Mouse (Mus musculus) MEL (cell line): ENCODE measurements around the gene Utrn. TPM values are rescaled to one million over a fixed set of nuclear protein-coding genes. Genes with fewer than 3 reads are reported as not detected.

Experiments used
- DNase-seq: peaks from one replicate; pipeline ENCODE4 v3.0.0; 2011; ENCODE audit warnings: low read depth, low spot score
- H3K27ac ChIP-seq: 2 replicates; pipeline ENCODE4 v1.5.1; 2012; ENCODE audit warnings: low read depth, mild to moderate bottlenecking, control low read depth, low read length, moderate library complexity; ENCODE audit not compliant: control insufficient read depth
- H3K27me3 ChIP-seq, 2 experiments: fragments of 150-350 bp in 1 of 2; sonication (generic) in 1 of 2; 2 replicates each; pipeline ENCODE4 v1.6.1; 2012; ENCODE audit warnings: low read length in 2 of 2, mild to moderate bottlenecking in 2 of 2, improper control_type of control experiment in 1 of 2, moderate library complexity in 1 of 2; ENCODE audit not compliant: insufficient read depth in 2 of 2, control insufficient read depth in 1 of 2
- H3K36me3 ChIP-seq, 2 experiments: 2 replicates each; pipeline ENCODE4 v1.6.1; 2012 to 2014; ENCODE audit warnings: low read length in 2 of 2, improper control_type of control experiment in 1 of 2, inconsistent platforms in 1 of 2, mild to moderate bottlenecking in 1 of 2; ENCODE audit not compliant: insufficient read depth in 2 of 2, control insufficient read depth in 1 of 2
- H3K4me1 ChIP-seq, 2 experiments: fragments of 150-350 bp in 1 of 2; sonication (generic) in 1 of 2; 2 replicates each; pipeline ENCODE4 v1.6.1; 2012; ENCODE audit warnings: low read length in 2 of 2, improper control_type of control experiment in 1 of 2, mild to moderate bottlenecking in 1 of 2; ENCODE audit not compliant: insufficient read depth in 2 of 2, control insufficient read depth in 1 of 2
- H3K4me3 ChIP-seq, 2 experiments: fragments of 150-350 bp in 1 of 2; sonication (generic) in 1 of 2; 2 replicates each; pipeline ENCODE4 v1.5.1; 2012; ENCODE audit warnings: low read depth in 2 of 2, low read length in 2 of 2, mild to moderate bottlenecking in 2 of 2, moderate library complexity in 2 of 2, control low read depth in 1 of 2, improper control_type of control experiment in 1 of 2; ENCODE audit not compliant: control insufficient read depth in 1 of 2, insufficient read depth in 1 of 2
- H3K79me2 ChIP-seq: 2 replicates; pipeline ENCODE4 v1.6.1; 2012; ENCODE audit warnings: mild to moderate bottlenecking, low read length, moderate library complexity; ENCODE audit not compliant: control insufficient read depth, poor library complexity, insufficient read depth
- H3K9ac ChIP-seq: 2 replicates; pipeline ENCODE4 v1.6.1; 2012; ENCODE audit warnings: low read depth, mild to moderate bottlenecking, control low read depth, low read length, moderate library complexity; ENCODE audit not compliant: control insufficient read depth, poor library complexity, severe bottlenecking
- H3K9me3 ChIP-seq: fragments of 150-350 bp; sonication (generic); replicated peaks from 2 replicates; pipeline ENCODE4 v1.6.1; 2012; ENCODE audit warnings: mild to moderate bottlenecking, low read length, improper control_type of control experiment, moderate library complexity; ENCODE audit not compliant: insufficient read depth
- CHD2 ChIP-seq: IDR thresholded peaks from 2 replicates; pipeline ENCODE4 v1.6.1; 2011; ENCODE audit warnings: low read length, improper control_type of control experiment
- CTCF ChIP-seq, 3 experiments: IDR thresholded peaks in 2 of 3; conservative IDR thresholded peaks in 1 of 3; 2 replicates each; pipeline ENCODE4 v1.5.1; 2011 to 2012; ENCODE audit warnings: low read length in 3 of 3, low read depth in 2 of 3, mild to moderate bottlenecking in 2 of 3, improper control_type of control experiment in 1 of 3, inconsistent platforms in 1 of 3, mixed read lengths in 1 of 3, moderate library complexity in 1 of 3; ENCODE audit not compliant: control insufficient read depth in 1 of 3, insufficient read depth in 1 of 3, poor library complexity in 1 of 3, severe bottlenecking in 1 of 3
- EP300 ChIP-seq, 2 experiments: IDR thresholded peaks; 2 replicates each; pipeline ENCODE4 v1.6.1; 2011; ENCODE audit warnings: improper control_type of control experiment in 2 of 2, low read length in 2 of 2, low read depth in 1 of 2, mild to moderate bottlenecking in 1 of 2
- ETS1 ChIP-seq: IDR thresholded peaks from 2 replicates; pipeline ENCODE4 v1.6.1; 2012; ENCODE audit warnings: low read depth, mild to moderate bottlenecking, inconsistent platforms, low read length, improper control_type of control experiment, moderate library complexity
- GATA1 ChIP-seq: IDR thresholded peaks from 2 replicates; pipeline ENCODE4 v1.6.1; 2011; ENCODE audit warnings: low read depth, low read length, improper control_type of control experiment
- HCFC1 ChIP-seq: IDR thresholded peaks from 2 replicates; pipeline ENCODE4 v1.6.1; 2012; ENCODE audit warnings: low read depth, mild to moderate bottlenecking, inconsistent platforms, low read length, improper control_type of control experiment, moderate library complexity
- NELFE ChIP-seq: IDR thresholded peaks from 2 replicates; pipeline ENCODE4 v1.6.1; 2011; ENCODE audit warnings: low read depth, low read length, improper control_type of control experiment
- POLR2A ChIP-seq, 2 experiments: IDR thresholded peaks; 2 replicates each; pipeline ENCODE4 v1.6.1; 2011 to 2012; ENCODE audit warnings: low read length in 2 of 2, mild to moderate bottlenecking in 2 of 2, control low read depth in 1 of 2, improper control_type of control experiment in 1 of 2, low read depth in 1 of 2, moderate library complexity in 1 of 2; ENCODE audit not compliant: control insufficient read depth in 1 of 2, insufficient read depth in 1 of 2, poor library complexity in 1 of 2
- RCOR1 ChIP-seq: IDR thresholded peaks from 2 replicates; pipeline ENCODE4 v1.6.1; 2012; ENCODE audit warnings: low read depth, mild to moderate bottlenecking, inconsistent platforms, low read length, improper control_type of control experiment
- SMC3 ChIP-seq: IDR thresholded peaks from 2 replicates; pipeline ENCODE4 v1.6.1; 2011; ENCODE audit warnings: low read depth, low read length, improper control_type of control experiment
- UBTF ChIP-seq: IDR thresholded peaks from 2 replicates; pipeline ENCODE4 v1.6.1; 2012; ENCODE audit warnings: low read depth, mild to moderate bottlenecking, inconsistent platforms, low read length, improper control_type of control experiment, moderate library complexity, borderline replicate concordance; ENCODE audit not compliant: insufficient read depth
- USF1 ChIP-seq: IDR thresholded peaks from 2 replicates; pipeline ENCODE4 v1.6.1; 2014; ENCODE audit warnings: low read depth, mild to moderate bottlenecking, inconsistent platforms, low read length, improper control_type of control experiment, moderate library complexity
- ZC3H11A ChIP-seq: IDR thresholded peaks from 2 replicates; pipeline ENCODE4 v1.6.1; 2012; ENCODE audit warnings: low read depth, mild to moderate bottlenecking, inconsistent platforms, low read length, improper control_type of control experiment
- ZKSCAN1 ChIP-seq: IDR thresholded peaks from 2 replicates; pipeline ENCODE4 v1.6.1; 2012; ENCODE audit warnings: low read depth, mild to moderate bottlenecking, inconsistent platforms, low read length, improper control_type of control experiment, moderate library complexity
- ZMIZ1 ChIP-seq: IDR thresholded peaks from 2 replicates; pipeline ENCODE4 v1.6.1; 2012; ENCODE audit warnings: low read depth, mild to moderate bottlenecking, inconsistent platforms, low read length, improper control_type of control experiment, moderate library complexity
- polyA plus RNA-seq, 2 experiments: library from polyadenylated mRNA; stranded (reverse) in 1 of 2; unstranded in 1 of 2; fragments of >175 nt in 1 of 2; fragments of >200 nt in 1 of 2; gene quantifications; 2 replicates each; pipeline versions ENCODE4 v1.2.1 to v1.2.4; 2012; ENCODE audit warnings: low replicate concordance in 2 of 2, low read depth in 1 of 2; ENCODE audit not compliant: insufficient read length in 2 of 2, insufficient read depth in 1 of 2, missing spikeins in 1 of 2
- total RNA-seq: library from RNA; depleted of rRNA; stranded (reverse); fragments of 300-350 nt; gene quantifications from 2 replicates; pipeline ENCODE4 v1.2.3, GENCODE M21; 2012

Utrn gene
- total and polyA plus RNA-seq, 3 experiments = 2.3 to 4.3 TPM; not detected in 1

GRCm38 (mm10) chr10:12583473-12583872 is 285.7 kb downstream of the Utrn start:
- H3K9me3 ChIP-seq = no peaks in the 10 kb centered on the region
- no peaks in the 10 kb centered on the region for H3K36me3 ChIP-seq
- H3K4me1 ChIP-seq = no peaks in the 10 kb centered on the region
- no peaks in the 10 kb centered on the region for H3K79me2 ChIP-seq
- TF ChIP-seq HCFC1 (no peak), GATA1 (no peak), CTCF (IDR thresholded peaks at IDR 0.05 in 2 of 3, conservative IDR thresholded peaks at IDR 0.05 in 1 of 3; ENCODE audit: control insufficient read depth in 1 of 3, insufficient read depth in 1 of 3, low read depth in 2 of 3, low read length in 3 of 3, poor library complexity in 1 of 3, severe bottlenecking in 1 of 3) (peak; percentile 23 to 44 (median 31); a peak in 5 of 6 replicates)
- no peaks in the 10 kb centered on the region for H3K27me3 ChIP-seq
- no peak overlapping the region for H3K9ac ChIP-seq
- no peak overlapping the region for H3K27ac ChIP-seq
- DNase-seq = peak; percentile 21
- no peak overlapping the region for H3K4me3 ChIP-seq

- H3K9ac ChIP-seq = no peak overlapping the region
- peak in 1 of 2 experiments; percentile 16; a peak in 1 of 4 replicates for TF ChIP-seq EP300 (IDR thresholded peaks at IDR 0.05; ENCODE audit: low read depth in 1 of 2, low read length in 2 of 2)
- TF ChIP-seq ETS1 = no peak
- TF ChIP-seq, all 39 proteins: peak for 1
- H3K36me3 ChIP-seq = no peaks in the 10 kb centered on the region
- DNase-seq = peak; percentile 80
- H3K79me2 ChIP-seq = no peaks in the 10 kb centered on the region
- H3K4me3 ChIP-seq = no peak overlapping the region
- no peaks in the 10 kb centered on the region for H3K4me1 ChIP-seq
- H3K27me3 ChIP-seq = no peaks in the 10 kb centered on the region
- no peaks in the 10 kb centered on the region for H3K9me3 ChIP-seq
- H3K27ac ChIP-seq = no peak overlapping the region
Measured at GRCm38 (mm10) chr10:12579048-12579447, 290.1 kb downstream of the Utrn start.

GRCm38 (mm10) chr10:12575849-12576435 is 293.2 kb downstream of the Utrn start:
- TF ChIP-seq ZC3H11A (no peak), CHD2 (no peak)
- no peak for DNase-seq
- H3K36me3 ChIP-seq = peaks cover 0 to 4% of the 10 kb centered on the region in 2 experiments; a peak in 1 of 4 replicates
- no peak overlapping the region for H3K9ac ChIP-seq
- H3K9me3 ChIP-seq = no peaks in the 10 kb centered on the region
- no peaks in the 10 kb centered on the region; a peak in 1 of 4 replicates for H3K4me1 ChIP-seq
- no peak overlapping the region for H3K4me3 ChIP-seq
- H3K79me2 ChIP-seq = no peaks in the 10 kb centered on the region
- H3K27me3 ChIP-seq = no peaks in the 10 kb centered on the region
- H3K27ac ChIP-seq = no peak overlapping the region

- TF ChIP-seq NELFE (no peak), ZMIZ1 (no peak), ZKSCAN1 (no peak), UBTF (no peak), POLR2A (IDR thresholded peaks at IDR 0.05; ENCODE audit: control insufficient read depth in 1 of 2, insufficient read depth in 1 of 2, low read depth in 1 of 2, low read length in 2 of 2, poor library complexity in 1 of 2) (no peak), GATA1 (no peak), SMC3 (no peak), USF1 (no peak), EP300 (IDR thresholded peaks at IDR 0.05; ENCODE audit: low read depth in 1 of 2, low read length in 2 of 2) (no peak), RCOR1 (no peak)
- Histone ChIP-seq H3K79me2 (no peaks in the 10 kb centered on the region), H3K4me1 (no peaks in the 10 kb centered on the region; a peak in 1 of 4 replicates)
Measured at GRCm38 (mm10) chr10:12574760-12575159, 294.4 kb downstream of the Utrn start.

More at GRCm38 (mm10) chr10:12574760-12575159, 294.4 kb downstream of the Utrn start:
- Histone ChIP-seq H3K27me3 (no peaks in the 10 kb centered on the region), H3K4me3 (no peak overlapping the region), H3K9me3 (no peaks in the 10 kb centered on the region), H3K9ac (no peak overlapping the region), H3K36me3 (peaks cover 0 to 4% of the 10 kb centered on the region in 2 experiments; a peak in 1 of 4 replicates), H3K27ac (no peak overlapping the region)
- DNase-seq = no peak
